Mouse (Mus musculus) cerebellum, adult 2 months (tissue): ENCODE data around the gene Aftph.

ENCODE experiments used
- CTCF ChIP-seq: fragments of 200-500 bp; IDR thresholded peaks from 2 replicates; pipeline ENCODE4 v1.5.1; 2011; ENCODE audit warnings: low read depth, mild to moderate bottlenecking, control low read depth, low read length, moderate library complexity, borderline replicate concordance; ENCODE audit not compliant: insufficient read depth
- POLR2A ChIP-seq: fragments of 200-500 bp; IDR thresholded peaks from 2 replicates; pipeline ENCODE4 v1.6.1; 2011; ENCODE audit warnings: low read length, control low read depth, borderline replicate concordance; ENCODE audit not compliant: insufficient read depth

- TF ChIP-seq CTCF: no peak
- no peak for TF ChIP-seq POLR2A
Measured at GRCm38 (mm10) chr11:20645521-20645920, 95.9 kb downstream of the Aftph start.
